Mouse (Mus musculus) heart, embryonic 13.5 days (tissue): ENCODE data around the gene Trim13. TPM values are rescaled to one million over a fixed set of nuclear protein-coding genes. Genes with fewer than 3 reads are reported as not detected.

Experiments used
- ATAC-seq: fragments of 200-750 bp; cut with Nextera tagmentation; 2 replicates; pipeline ENCODE4 v1.8.0; 2017; ENCODE audit warnings: moderate TSS enrichment; ENCODE audit not compliant: insufficient number of reproducible peaks, low FRiP score, low TSS enrichment; ENCODE audit errors: extremely low read depth
- H3K27ac ChIP-seq: fragments of 300-500 bp; sonication (generic); replicated peaks from 2 replicates; pipeline ENCODE4 v1.5.1; 2015; ENCODE audit warnings: moderate library complexity, mild to moderate bottlenecking, inconsistent platforms
- H3K27me3 ChIP-seq: fragments of 300-500 bp; sonication (generic); replicated peaks from 2 replicates; pipeline ENCODE4 v1.6.1; 2015; ENCODE audit warnings: mild to moderate bottlenecking, inconsistent platforms
- H3K36me3 ChIP-seq: fragments of 300-500 bp; sonication (generic); 2 replicates; pipeline ENCODE4 v1.6.1; 2015; ENCODE audit warnings: mild to moderate bottlenecking, inconsistent platforms
- H3K4me1 ChIP-seq: fragments of 300-500 bp; sonication (generic); 2 replicates; pipeline ENCODE4 v1.6.1; 2015; ENCODE audit warnings: inconsistent platforms
- H3K4me2 ChIP-seq: fragments of 300-500 bp; sonication (generic); 2 replicates; pipeline ENCODE4 v1.6.1; 2015; ENCODE audit warnings: inconsistent platforms, mild to moderate bottlenecking, moderate library complexity
- H3K4me3 ChIP-seq: fragments of 300-500 bp; sonication (generic); 2 replicates; pipeline ENCODE4 v1.5.1; 2015; ENCODE audit warnings: moderate library complexity, mild to moderate bottlenecking, inconsistent platforms
- H3K9ac ChIP-seq: fragments of 300-500 bp; sonication (generic); 2 replicates; pipeline ENCODE4 v1.6.1; 2015; ENCODE audit warnings: inconsistent platforms, mild to moderate bottlenecking, moderate library complexity
- H3K9me3 ChIP-seq: fragments of 300-500 bp; sonication (generic); 2 replicates; pipeline ENCODE4 v1.6.1; 2016; ENCODE audit warnings: inconsistent platforms
- WGBS: fragments of 180-500 bp; shearing (Covaris S2); methylation state at CpG from one replicate; pipeline ENCODE4 v1.1.7; 2015; ENCODE audit warnings: mixed read lengths; 5-methylcytosine and 5-hydroxymethylcytosine counted together
- polyA plus RNA-seq: library from polyadenylated mRNA; unstranded; fragments of >200 nt; fragmentation: Nextera tagmentation; extraction: Ambion mirVana; gene quantifications from 2 replicates; pipeline ENCODE4 v1.2.1, GENCODE M21; 2015

The Trim13 gene
- polyA plus RNA-seq, 1 experiment from 2014 or later: 13.0 TPM

DNA sequence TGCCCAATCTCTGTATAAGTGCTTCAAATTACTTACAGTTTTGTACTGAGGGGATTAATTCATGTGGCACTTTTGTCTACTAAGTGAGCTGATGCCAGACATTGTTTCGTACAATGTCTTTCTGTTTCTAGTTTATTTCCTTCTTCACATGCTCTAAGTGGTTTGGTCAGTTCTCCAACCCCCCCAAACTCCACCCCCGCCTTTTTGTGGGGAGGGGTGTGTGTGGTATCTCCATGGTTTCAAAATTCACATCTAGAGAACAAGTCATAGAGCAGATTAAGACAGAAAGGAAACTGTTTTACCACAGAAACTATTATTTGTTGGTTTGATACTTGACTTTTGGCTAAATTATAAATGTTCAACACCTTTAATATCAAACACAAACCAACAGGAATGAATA is 22.3 kb downstream of the Trim13 start:
- no peak for ATAC-seq
- H3K27me3 ChIP-seq: no peaks in the 10 kb centered on the region
- no peak overlapping the region for H3K4me2 ChIP-seq
- 85% methylated on average over 2 of the region's 2 CpGs for WGBS
- H3K4me1 ChIP-seq: no peaks in the 10 kb centered on the region
- no peak overlapping the region for H3K4me3 ChIP-seq
- H3K9me3 ChIP-seq: no peaks in the 10 kb centered on the region
- H3K9ac ChIP-seq: no peak overlapping the region
- H3K36me3 ChIP-seq: peaks cover 17% of the 10 kb centered on the region
- H3K27ac ChIP-seq: no peak overlapping the region

- Histone ChIP-seq H3K4me1 (no peaks in the 10 kb centered on the region), H3K27me3 (no peaks in the 10 kb centered on the region), H3K9ac (no peak overlapping the region), H3K4me3 (no peak overlapping the region), H3K27ac (no peak overlapping the region), H3K9me3 (no peaks in the 10 kb centered on the region), H3K4me2 (no peak overlapping the region), H3K36me3 (peaks cover 37% of the 10 kb centered on the region)
- ATAC-seq: no peak
Observed at GRCm38 (mm10) chr14:61635969-61636368, 37.9 kb downstream of the Trim13 start.

DNA sequence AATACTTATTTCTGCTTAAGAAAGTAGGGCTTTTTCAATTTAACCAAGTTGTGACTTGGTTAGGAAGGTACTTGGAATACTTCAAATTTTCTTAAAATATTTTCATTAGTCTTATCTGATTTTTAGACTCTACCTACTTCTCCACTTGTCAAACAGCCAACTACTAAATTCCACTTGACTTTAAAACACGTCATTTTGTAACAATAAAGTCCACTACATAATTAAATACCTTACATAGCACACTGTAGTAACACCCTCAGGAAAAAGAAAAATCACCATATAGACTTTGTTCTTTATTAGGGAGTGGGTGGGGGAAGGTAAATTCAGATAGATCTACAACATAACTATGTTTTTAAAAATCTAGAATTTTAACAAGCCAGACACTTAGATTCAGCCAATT is 44.6 kb downstream of the Trim13 start:
- no peak for ATAC-seq
- no peaks in the 10 kb centered on the region for H3K27me3 ChIP-seq

DNA sequence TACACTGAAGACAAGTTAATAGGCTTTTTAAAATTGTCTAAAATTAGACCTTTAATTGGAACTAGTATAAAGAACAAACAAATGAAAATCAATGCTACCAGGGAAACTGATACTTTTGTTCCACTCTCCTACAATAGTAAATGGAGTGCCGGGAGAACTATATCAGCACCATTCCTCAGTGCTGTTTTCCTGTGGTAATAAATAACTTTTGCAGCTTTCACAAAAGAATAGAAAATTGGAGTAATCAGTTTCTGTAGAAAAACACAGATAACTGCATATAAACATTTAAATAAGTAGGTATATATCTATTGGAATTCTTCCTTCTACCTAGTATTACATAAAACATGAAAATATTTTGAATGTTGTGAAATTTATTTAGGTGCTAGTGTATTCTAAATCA is 47.5 kb downstream of the Trim13 start:
- WGBS: 27% methylated on average over 1 of the region's 1 CpGs
- Histone ChIP-seq H3K9me3 (no peaks in the 10 kb centered on the region), H3K4me1 (peaks cover 15% of the 10 kb centered on the region), H3K36me3 (no peaks in the 10 kb centered on the region), H3K4me2 (peak overlapping the region; percentile 51), H3K9ac (no peak overlapping the region; the same call in 1 of the 2 replicates), H3K4me3 (peak overlapping the region; percentile 25; the same call in 1 of the 2 replicates), H3K27ac (no peak overlapping the region), H3K27me3 (no peaks in the 10 kb centered on the region)
- ATAC-seq: no peak

More for the DNA sequence above, 44.6 kb downstream of the Trim13 start:
- no peak overlapping the region for H3K27ac ChIP-seq
- no peak overlapping the region for H3K4me3 ChIP-seq
- H3K4me2 ChIP-seq: no peak overlapping the region
- H3K4me1 ChIP-seq: no peaks in the 10 kb centered on the region
- 0 out of 2 replicates have a peak, but pooled peaks cover 5% of the 10 kb centered on the region for H3K36me3 ChIP-seq
- WGBS: 60% methylated on average over 1 of the region's 1 CpGs
- H3K9me3 ChIP-seq: no peaks in the 10 kb centered on the region
- no peak overlapping the region for H3K9ac ChIP-seq

- ATAC-seq: no peak
- WGBS: under 1% methylated on average over 24 of the region's 24 CpGs
- no peaks in the 10 kb centered on the region for H3K9me3 ChIP-seq
- peak overlapping the region; percentile 98 for H3K4me3 ChIP-seq
- peaks cover 23% of the 10 kb centered on the region for H3K4me1 ChIP-seq
- H3K9ac ChIP-seq: peak overlapping the region; percentile 99
- no peaks in the 10 kb centered on the region for H3K27me3 ChIP-seq
- peak overlapping the region; percentile 90 for H3K4me2 ChIP-seq
- no peaks in the 10 kb centered on the region for H3K36me3 ChIP-seq
- peak overlapping the region; percentile 98 for H3K27ac ChIP-seq
Observed at GRCm38 (mm10) chr14:61647182-61647880, 49.3 kb downstream of the Trim13 start.

GRCm38 (mm10) chr14:61647881-61648684 is 50.0 kb downstream of the Trim13 start:
- H3K9me3 ChIP-seq: no peaks in the 10 kb centered on the region

DNA sequence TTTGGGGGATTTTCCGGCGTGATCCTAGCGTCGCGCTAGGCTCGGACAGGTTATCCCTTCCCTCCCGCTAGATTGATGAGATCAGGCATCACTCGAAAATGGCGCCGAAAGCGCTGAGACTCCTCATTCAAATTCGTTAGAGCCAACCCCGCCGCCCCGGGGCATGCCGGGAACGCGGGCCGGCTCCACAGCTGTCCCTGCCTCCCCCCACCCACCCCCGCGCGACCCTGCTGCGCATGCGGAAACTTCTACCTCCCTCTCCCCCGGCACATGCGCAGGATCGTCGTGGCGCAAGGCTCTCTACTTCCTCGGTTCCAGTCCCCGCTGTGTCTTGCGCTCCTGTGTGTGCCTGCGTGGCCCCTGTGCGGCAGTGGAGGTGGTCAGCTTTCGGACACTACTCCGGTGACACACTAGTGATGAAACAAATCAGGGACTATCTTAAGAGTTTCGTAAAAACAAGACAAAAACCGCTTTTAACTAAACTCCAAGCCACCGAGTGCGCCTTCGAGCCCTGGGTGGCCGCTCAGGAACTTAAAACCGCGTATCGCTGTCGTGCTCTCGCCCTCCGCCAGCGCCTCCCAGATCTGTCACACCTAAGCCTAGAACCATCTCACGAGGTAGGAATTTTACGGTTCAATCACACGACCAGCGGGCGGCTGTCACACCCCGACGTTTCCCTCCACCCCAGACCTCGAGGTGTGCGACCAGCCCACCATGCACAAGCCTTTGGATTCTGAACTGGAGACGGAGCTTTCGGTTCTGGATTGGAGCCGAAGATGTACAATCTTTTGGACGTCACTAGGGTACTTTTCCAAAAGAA is 50.8 kb downstream of the Trim13 start:
- Histone ChIP-seq H3K9me3 (no peaks in the 10 kb centered on the region), H3K36me3 (no peaks in the 10 kb centered on the region), H3K27ac (peak overlapping the region; percentile 98), H3K4me3 (peak overlapping the region; percentile 98), H3K4me2 (peak overlapping the region; percentile 90), H3K4me1 (peaks cover 23% of the 10 kb centered on the region), H3K9ac (peak overlapping the region; percentile 99), H3K27me3 (no peaks in the 10 kb centered on the region)
- ATAC-seq: peak; percentile 80
- 2% methylated on average over 62 of the region's 62 CpGs for WGBS

More at GRCm38 (mm10) chr14:61647881-61648684, 50.0 kb downstream of the Trim13 start:
- peak; percentile 68 for ATAC-seq
- H3K27ac ChIP-seq: peak overlapping the region; percentile 98
- H3K4me3 ChIP-seq: peak overlapping the region; percentile 98
- no peaks in the 10 kb centered on the region for H3K27me3 ChIP-seq
- peak overlapping the region; percentile 99 for H3K9ac ChIP-seq
- peak overlapping the region; percentile 90 for H3K4me2 ChIP-seq
- H3K4me1 ChIP-seq: peaks cover 23% of the 10 kb centered on the region
- no peaks in the 10 kb centered on the region for H3K36me3 ChIP-seq
- under 1% methylated on average over 86 of the region's 95 CpGs for WGBS

DNA sequence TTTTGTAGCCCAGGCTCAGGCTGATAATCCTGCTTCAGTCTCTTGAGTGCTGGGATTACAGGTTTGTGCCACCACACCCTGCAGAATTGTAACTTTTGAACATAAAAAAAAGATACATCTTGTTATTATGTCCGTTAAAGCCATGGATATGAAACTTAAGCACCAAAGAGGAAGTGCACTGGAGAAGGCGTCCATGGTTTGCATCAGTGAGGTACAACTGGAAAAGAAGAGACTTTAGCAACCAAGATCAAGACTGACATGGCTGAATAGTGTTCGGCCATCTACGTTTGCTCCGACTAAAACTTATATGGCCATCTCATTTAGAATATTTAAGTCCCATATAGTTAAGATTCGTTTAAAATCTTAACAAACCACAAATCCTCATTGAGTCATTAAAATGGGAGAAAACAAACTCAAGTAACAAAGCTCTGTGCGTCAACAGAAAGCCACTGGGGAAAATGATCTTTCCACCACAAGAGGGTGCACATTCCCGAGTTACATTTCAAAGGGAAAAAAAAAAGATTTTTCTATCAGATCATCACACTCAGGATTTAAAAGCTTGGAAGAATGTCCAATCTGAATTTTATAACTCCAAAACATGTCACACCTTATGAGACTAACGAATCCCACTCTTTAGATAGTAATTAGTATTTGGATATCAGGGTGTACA is 52.4 kb downstream of the Trim13 start:
- ATAC-seq: no peak
- H3K36me3 ChIP-seq: no peaks in the 10 kb centered on the region
- H3K27me3 ChIP-seq: no peaks in the 10 kb centered on the region
- no peaks in the 10 kb centered on the region for H3K9me3 ChIP-seq
- H3K4me1 ChIP-seq: peaks cover 28% of the 10 kb centered on the region
- H3K9ac ChIP-seq: no peak overlapping the region
- peak overlapping the region; percentile 90 for H3K4me2 ChIP-seq
- WGBS: 35% methylated on average over 9 of the region's 9 CpGs
- 0 out of 2 replicates have a peak overlapping the region, but pooled peaks have one; percentile 98 for H3K4me3 ChIP-seq
- H3K27ac ChIP-seq: 0 out of 2 replicates have a peak overlapping the region, but pooled peaks have one; percentile 33
